Mouse (Mus musculus) heart, embryonic 11.5 days (tissue): Measurements from ENCODE around the gene Cdkal1. TPM values are rescaled to one million over a fixed set of nuclear protein-coding genes. Genes with fewer than 3 reads are reported as not detected.

ENCODE experiments used
- ATAC-seq: fragments of 200-750 bp; cut with Nextera tagmentation; replicated peaks from 2 replicates; pipeline ENCODE4 v1.8.0; 2017; ENCODE audit warnings: moderate library complexity; ENCODE audit not compliant: insufficient number of reproducible peaks, low FRiP score, low TSS enrichment
- H3K27ac ChIP-seq: fragments of 300-500 bp; sonication (generic); 2 replicates; pipeline ENCODE4 v1.5.1; 2014; ENCODE audit warnings: mild to moderate bottlenecking, low read depth, low read length
- H3K27me3 ChIP-seq: fragments of 300-500 bp; sonication (generic); 2 replicates; pipeline ENCODE4 v1.6.1; 2014; ENCODE audit warnings: mild to moderate bottlenecking, low read length, mixed read lengths; ENCODE audit not compliant: control insufficient read depth, insufficient read depth
- H3K36me3 ChIP-seq: fragments of 300-500 bp; sonication (generic); 2 replicates; pipeline ENCODE4 v1.6.1; 2014; ENCODE audit warnings: mild to moderate bottlenecking, low read length, moderate library complexity, mixed read lengths; ENCODE audit not compliant: control insufficient read depth, insufficient read depth
- H3K4me1 ChIP-seq: fragments of 300-500 bp; sonication (generic); 2 replicates; pipeline ENCODE4 v1.6.1; 2014; ENCODE audit warnings: low read length; ENCODE audit not compliant: control insufficient read depth, insufficient read depth
- H3K4me2 ChIP-seq: fragments of 300-500 bp; sonication (generic); 2 replicates; pipeline ENCODE4 v1.6.1; 2014; ENCODE audit warnings: mild to moderate bottlenecking, moderate library complexity
- H3K4me3 ChIP-seq: fragments of 300-500 bp; sonication (generic); 2 replicates; pipeline ENCODE4 v1.5.1; 2014; ENCODE audit warnings: low read depth, low read length
- H3K9ac ChIP-seq: fragments of 300-500 bp; sonication (generic); 2 replicates; pipeline ENCODE4 v1.6.1; 2014; ENCODE audit warnings: mild to moderate bottlenecking, low read depth, low read length, moderate library complexity
- H3K9me3 ChIP-seq: fragments of 300-500 bp; sonication (generic); replicated peaks from 2 replicates; pipeline ENCODE4 v1.6.1; 2016; ENCODE audit warnings: low read length; ENCODE audit not compliant: control insufficient read depth
- WGBS: fragments of 180-500 bp; shearing (Covaris S2); extraction: QIAGEN DNeasy Blood & Tissue Kit; methylation state at CpG from one replicate; pipeline ENCODE4 v1.1.7; 2014; ENCODE audit not compliant: insufficient replicate concordance; 5-methylcytosine and 5-hydroxymethylcytosine counted together
- polyA plus RNA-seq: library from polyadenylated mRNA; unstranded; fragments of >200 nt; fragmentation: Nextera tagmentation; extraction: Ambion mirVana; gene quantifications from 2 replicates; pipeline ENCODE4 v1.2.1, GENCODE M21; 2014

Gene Cdkal1
- polyA plus RNA-seq, 1 experiment from 2014 or later: 25.2 TPM

DNA sequence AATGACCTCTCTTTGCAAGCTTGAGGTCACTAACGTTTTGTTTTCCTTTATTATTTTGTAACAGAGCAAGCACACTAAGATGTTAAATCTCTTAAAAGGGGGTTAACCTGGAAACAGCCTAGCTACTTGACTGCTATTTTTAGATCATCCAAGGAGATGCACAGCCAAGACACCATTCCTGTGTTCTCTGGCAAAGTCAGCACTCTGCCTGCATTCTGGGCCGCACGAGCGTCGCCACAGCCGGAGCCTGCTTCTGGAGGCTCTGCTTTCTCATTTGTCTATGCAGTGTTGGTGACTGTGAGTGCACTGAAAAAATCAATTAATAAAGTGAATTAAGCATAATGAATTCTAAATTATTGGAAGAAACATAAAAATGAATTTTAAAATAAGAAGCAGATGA is 440.6 kb downstream of the Cdkal1 start:
- no peak for ATAC-seq
- WGBS: 51% methylated on average over 6 of the region's 6 CpGs
- Histone ChIP-seq H3K27me3 (no peaks in the 10 kb centered on the region), H3K4me3 (no peak overlapping the region), H3K9me3 (no peaks in the 10 kb centered on the region), H3K36me3 (no peaks in the 10 kb centered on the region; the same call in 1 of the 2 replicates), H3K27ac (0 out of 2 replicates have a peak overlapping the region, but pooled peaks have one; percentile 31), H3K4me1 (peaks cover 14% of the 10 kb centered on the region), H3K4me2 (no peak overlapping the region), H3K9ac (no peak overlapping the region)

DNA sequence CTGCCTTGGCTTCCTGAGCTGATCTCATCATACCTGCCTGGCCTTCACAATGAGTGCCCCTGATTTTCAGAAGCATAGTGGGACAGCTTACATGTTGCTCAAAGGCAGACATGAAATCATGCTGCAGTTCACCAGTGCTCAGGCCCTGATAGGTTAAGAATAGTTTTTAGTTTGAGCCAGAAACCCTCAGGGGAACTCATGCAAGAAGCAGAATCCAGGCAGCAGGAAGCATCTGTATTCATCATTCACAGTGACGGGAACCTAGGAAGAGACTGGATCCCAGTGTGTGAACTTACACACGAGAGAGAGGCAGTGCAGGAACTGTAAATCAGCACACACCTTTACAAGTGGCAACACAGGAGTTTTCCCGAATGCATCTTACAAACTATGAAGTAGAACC is 441.0 kb downstream of the Cdkal1 start:
- WGBS: 31% methylated on average over 3 of the region's 3 CpGs
- Histone ChIP-seq H3K4me1 (peaks cover 14% of the 10 kb centered on the region), H3K27ac (peak overlapping the region; percentile 31; the same call in 1 of the 2 replicates), H3K9me3 (no peaks in the 10 kb centered on the region), H3K4me3 (no peak overlapping the region), H3K4me2 (no peak overlapping the region), H3K9ac (no peak overlapping the region; the same call in 1 of the 2 replicates), H3K36me3 (no peaks in the 10 kb centered on the region; the same call in 1 of the 2 replicates), H3K27me3 (no peaks in the 10 kb centered on the region)
- ATAC-seq: no peak

DNA sequence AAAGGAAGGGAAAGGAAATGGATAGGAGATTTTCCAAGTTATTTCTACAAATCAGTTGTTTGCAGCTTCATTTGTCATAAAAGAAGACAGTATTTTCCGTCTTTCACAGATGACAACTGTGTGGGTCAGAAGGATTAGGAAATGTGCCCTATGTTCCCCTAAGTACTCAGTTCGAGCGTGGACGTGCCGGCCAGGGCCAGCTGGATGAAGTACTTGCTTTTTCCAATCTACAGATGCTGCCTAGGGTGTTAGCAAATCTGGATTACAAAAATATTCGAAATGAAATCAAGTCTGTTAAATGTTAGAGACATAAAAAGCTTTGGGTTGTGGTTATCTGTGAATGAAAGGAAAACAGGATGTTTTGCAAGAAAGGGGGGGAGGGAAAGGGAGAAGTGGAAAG is 444.3 kb downstream of the Cdkal1 start:
- 85% methylated on average over 6 of the region's 6 CpGs for WGBS
- no peak for ATAC-seq
- Histone ChIP-seq H3K9me3 (no peaks in the 10 kb centered on the region), H3K4me2 (no peak overlapping the region), H3K27ac (no peak overlapping the region), H3K4me3 (no peak overlapping the region), H3K4me1 (peaks cover 18% of the 10 kb centered on the region), H3K36me3 (no peaks in the 10 kb centered on the region; the same call in 1 of the 2 replicates), H3K9ac (no peak overlapping the region), H3K27me3 (no peaks in the 10 kb centered on the region)

DNA sequence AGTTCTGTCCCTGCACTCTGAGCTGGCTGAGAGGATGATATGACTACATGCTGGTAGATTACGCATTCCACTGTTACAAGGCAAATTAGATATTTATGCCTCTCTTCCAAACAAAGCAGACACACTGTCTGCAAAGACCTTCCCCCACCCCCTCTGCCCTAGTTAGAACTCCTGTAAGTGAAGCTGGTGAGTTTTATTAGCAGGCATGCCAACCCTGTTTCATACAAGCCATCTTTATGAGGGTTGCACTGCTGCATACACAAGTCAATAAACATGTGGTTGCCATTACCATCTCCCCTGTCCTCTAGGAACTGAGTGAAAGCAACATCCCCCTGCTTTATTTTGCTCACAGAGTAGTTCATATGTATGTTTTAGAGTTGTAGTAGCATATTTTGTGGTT is 447.9 kb downstream of the Cdkal1 start:
- 85% methylated on average over 1 of the region's 1 CpGs for WGBS
- Histone ChIP-seq H3K4me3 (no peak overlapping the region), H3K4me2 (no peak overlapping the region), H3K27ac (no peak overlapping the region), H3K9me3 (no peaks in the 10 kb centered on the region), H3K9ac (no peak overlapping the region), H3K27me3 (no peaks in the 10 kb centered on the region), H3K36me3 (no peaks in the 10 kb centered on the region), H3K4me1 (peaks cover 12% of the 10 kb centered on the region; the same call in 1 of the 2 replicates)
- no peak for ATAC-seq

DNA sequence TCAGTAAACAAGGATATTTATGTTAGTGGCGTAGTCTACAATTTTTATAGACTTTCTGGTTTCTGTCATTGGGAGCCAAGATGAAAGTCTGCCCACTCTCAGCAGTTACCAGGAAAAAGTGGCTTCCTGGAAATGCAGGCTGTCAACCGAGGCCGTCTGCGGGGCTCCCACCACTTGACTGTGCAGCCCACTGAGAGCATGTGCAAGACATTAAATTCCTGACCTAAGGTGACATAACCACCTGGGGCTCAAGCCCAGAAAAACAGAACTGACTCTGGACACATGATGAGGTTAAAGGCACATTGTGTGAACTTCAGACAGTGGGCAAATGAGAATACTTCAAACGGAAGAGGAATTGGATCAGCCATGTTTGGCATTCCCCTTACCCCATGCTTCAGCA is 450.2 kb downstream of the Cdkal1 start:
- no peak overlapping the region for H3K4me3 ChIP-seq
- no peaks in the 10 kb centered on the region for H3K36me3 ChIP-seq
- no peak overlapping the region for H3K4me2 ChIP-seq
- no peak overlapping the region for H3K9ac ChIP-seq
- H3K27ac ChIP-seq: no peak overlapping the region
- no peak for ATAC-seq
- peaks cover 12% of the 10 kb centered on the region; the same call in 1 of the 2 replicates for H3K4me1 ChIP-seq
- H3K27me3 ChIP-seq: no peaks in the 10 kb centered on the region
- no peaks in the 10 kb centered on the region for H3K9me3 ChIP-seq
- WGBS: 66% methylated on average over 5 of the region's 5 CpGs

DNA sequence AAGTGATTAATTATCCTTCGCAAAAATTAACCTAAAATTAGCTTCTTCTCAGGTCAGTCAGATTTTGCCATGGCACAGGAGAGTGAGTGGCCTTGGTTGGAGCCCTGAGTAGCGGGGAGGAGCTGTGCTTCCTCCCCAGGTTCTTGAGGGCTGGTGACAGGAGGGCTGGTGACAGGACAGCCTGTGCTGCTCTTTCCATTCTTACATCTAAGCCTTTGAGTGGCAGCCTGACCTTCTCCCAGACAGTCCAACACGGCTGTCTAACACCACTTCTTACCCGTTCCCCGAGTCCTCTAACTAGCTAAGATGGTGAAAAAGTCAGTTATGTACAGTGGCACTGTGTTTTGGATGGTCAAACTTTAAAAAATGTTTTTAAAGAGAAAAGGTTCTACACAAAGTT is 452.3 kb downstream of the Cdkal1 start:
- Histone ChIP-seq H3K4me1 (peaks cover 12% of the 10 kb centered on the region; the same call in 1 of the 2 replicates), H3K27ac (no peak overlapping the region)
- ATAC-seq: no peak

DNA sequence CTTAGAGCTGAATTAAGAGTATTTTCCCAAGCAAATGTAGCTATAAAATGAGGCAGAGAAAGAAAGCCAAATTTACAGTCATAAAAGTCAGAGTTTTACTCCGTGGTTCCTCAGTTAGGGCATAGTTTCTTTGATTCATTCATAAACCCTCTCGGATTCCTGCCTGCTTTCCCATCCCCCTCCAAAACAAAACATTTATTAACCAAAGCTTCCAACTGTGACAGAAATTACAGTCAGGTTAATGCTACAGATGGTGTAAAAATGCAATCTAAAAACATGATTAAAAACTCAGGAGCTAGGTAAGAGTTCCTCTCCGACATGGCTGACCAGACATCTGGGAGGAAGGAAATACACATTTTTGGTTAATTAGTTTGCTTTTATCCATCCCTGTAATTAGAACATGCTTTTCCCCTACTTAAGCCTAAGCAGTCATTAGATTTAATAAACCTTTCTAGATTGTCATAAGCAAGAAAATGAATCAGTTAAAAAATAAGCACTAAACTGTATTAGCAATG is 452.9 kb downstream of the Cdkal1 start:
- 86% methylated on average over 3 of the region's 3 CpGs for WGBS
- Histone ChIP-seq H3K27ac (no peak overlapping the region), H3K9me3 (no peaks in the 10 kb centered on the region), H3K36me3 (no peaks in the 10 kb centered on the region), H3K4me1 (peaks cover 10% of the 10 kb centered on the region; the same call in 1 of the 2 replicates), H3K9ac (no peak overlapping the region), H3K4me3 (no peak overlapping the region), H3K4me2 (no peak overlapping the region), H3K27me3 (no peaks in the 10 kb centered on the region)
- no peak for ATAC-seq

More for the DNA sequence above, 452.3 kb downstream of the Cdkal1 start:
- no peaks in the 10 kb centered on the region for H3K27me3 ChIP-seq
- no peak overlapping the region for H3K4me2 ChIP-seq
- H3K9me3 ChIP-seq: no peaks in the 10 kb centered on the region
- no peak overlapping the region for H3K9ac ChIP-seq
- no peaks in the 10 kb centered on the region for H3K36me3 ChIP-seq
- H3K4me3 ChIP-seq: no peak overlapping the region
- 48% methylated on average over 5 of the region's 5 CpGs for WGBS

DNA sequence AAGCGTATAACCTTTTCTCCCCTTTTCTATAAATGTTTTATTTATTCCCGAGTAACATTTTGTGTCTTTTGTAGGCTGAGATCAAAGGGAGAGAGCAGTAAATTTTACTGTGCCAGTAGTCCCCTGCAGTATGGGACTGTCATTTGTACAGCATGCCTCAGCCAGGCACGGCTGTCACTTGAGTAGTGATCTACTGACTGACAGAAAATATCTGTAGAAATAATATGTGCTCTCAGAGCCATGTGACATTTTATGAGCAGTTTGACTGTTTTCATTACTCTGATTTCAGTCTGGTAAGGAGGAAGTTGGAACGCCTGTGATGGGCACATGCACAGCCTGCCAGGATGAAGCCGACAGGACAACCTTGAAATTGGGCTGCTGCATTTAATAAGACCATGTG is 455.6 kb downstream of the Cdkal1 start:
- 80% methylated on average over 5 of the region's 5 CpGs for WGBS
- 0 out of 2 replicates have a peak, but pooled peaks cover 8% of the 10 kb centered on the region for H3K4me1 ChIP-seq
- no peaks in the 10 kb centered on the region for H3K36me3 ChIP-seq
- no peak overlapping the region for H3K9ac ChIP-seq
- no peak overlapping the region for H3K4me2 ChIP-seq
- no peak overlapping the region for H3K27ac ChIP-seq
- no peaks in the 10 kb centered on the region for H3K27me3 ChIP-seq
- no peaks in the 10 kb centered on the region for H3K9me3 ChIP-seq
- no peak overlapping the region for H3K4me3 ChIP-seq
- ATAC-seq: no peak

DNA sequence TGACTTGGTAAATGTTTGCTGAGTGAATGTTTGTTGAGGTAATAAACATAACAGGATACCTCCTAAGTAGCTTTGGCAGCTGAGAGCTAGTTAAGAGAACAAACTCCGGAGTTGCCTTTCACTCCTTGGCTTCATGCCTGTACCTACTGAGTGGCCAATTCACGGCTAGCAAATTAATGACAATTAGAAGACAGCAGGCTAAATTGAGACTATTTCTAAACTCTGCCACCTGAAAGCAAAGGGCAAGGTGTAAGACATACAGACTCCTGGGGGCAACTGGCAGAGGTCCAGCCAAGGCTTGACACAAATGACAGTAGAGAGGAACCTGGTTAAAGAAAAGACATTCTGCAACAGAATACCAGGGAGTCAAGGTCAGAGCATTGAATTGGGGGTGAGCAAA is 457.0 kb downstream of the Cdkal1 start:
- H3K36me3 ChIP-seq: no peaks in the 10 kb centered on the region
- no peaks in the 10 kb centered on the region for H3K9me3 ChIP-seq
- WGBS: 87% methylated on average over 2 of the region's 2 CpGs
- H3K4me2 ChIP-seq: no peak overlapping the region
- 0 out of 2 replicates have a peak, but pooled peaks cover 4% of the 10 kb centered on the region for H3K4me1 ChIP-seq
- H3K27ac ChIP-seq: no peak overlapping the region
- H3K4me3 ChIP-seq: no peak overlapping the region
- H3K27me3 ChIP-seq: no peaks in the 10 kb centered on the region
- H3K9ac ChIP-seq: no peak overlapping the region
- ATAC-seq: no peak
